Mouse (Mus musculus) cerebellum, adult 2 months (tissue): ENCODE data around the gene Ctnnd1.

Experiments
- CTCF ChIP-seq: fragments of 200-500 bp; IDR thresholded peaks from 2 replicates; pipeline ENCODE4 v1.5.1; 2011; ENCODE audit warnings: low read depth, mild to moderate bottlenecking, control low read depth, low read length, moderate library complexity, borderline replicate concordance; ENCODE audit not compliant: insufficient read depth
- POLR2A ChIP-seq: fragments of 200-500 bp; IDR thresholded peaks from 2 replicates; pipeline ENCODE4 v1.6.1; 2011; ENCODE audit warnings: low read length, control low read depth, borderline replicate concordance; ENCODE audit not compliant: insufficient read depth

GRCm38 (mm10) chr2:84637452-84638165 lies 13.0 kb downstream of the Ctnnd1 start:
- no peak for TF ChIP-seq CTCF
- no peak for TF ChIP-seq POLR2A
